Mouse (Mus musculus) hindbrain, embryonic 16.5 days (tissue): Measurements from ENCODE around the gene S100a14. TPM values are rescaled to one million over a fixed set of nuclear protein-coding genes. Genes with fewer than 3 reads are reported as not detected.

Source experiments
- ATAC-seq: fragments of 200-750 bp; cut with Nextera tagmentation; 2 replicates; pipeline ENCODE4 v1.8.0; 2017; ENCODE audit warnings: moderate TSS enrichment, moderate library complexity
- H3K27ac ChIP-seq: fragments of 300-500 bp; sonication (generic); 2 replicates; pipeline ENCODE4 v1.5.1; 2014; ENCODE audit warnings: low read depth, mild to moderate bottlenecking, control low read depth, low read length, moderate library complexity
- H3K27me3 ChIP-seq: fragments of 300-500 bp; sonication (generic); replicated peaks from 2 replicates; pipeline ENCODE4 v1.6.1; 2014; ENCODE audit warnings: low read length; ENCODE audit not compliant: control insufficient read depth, insufficient read depth
- H3K36me3 ChIP-seq: fragments of 300-500 bp; sonication (generic); 2 replicates; pipeline ENCODE4 v1.6.1; 2014; ENCODE audit warnings: mild to moderate bottlenecking, low read length, moderate library complexity, mixed read lengths; ENCODE audit not compliant: control insufficient read depth, insufficient read depth
- H3K4me1 ChIP-seq: fragments of 300-500 bp; sonication (generic); 2 replicates; pipeline ENCODE4 v1.6.1; 2014; ENCODE audit warnings: low read depth, low read length; ENCODE audit not compliant: control insufficient read depth, insufficient read depth
- H3K4me2 ChIP-seq: fragments of 300-500 bp; sonication (generic); 2 replicates; pipeline ENCODE4 v1.6.1; 2014; ENCODE audit warnings: mild to moderate bottlenecking, low read length, control low read depth, moderate library complexity
- H3K4me3 ChIP-seq: fragments of 300-500 bp; sonication (generic); 2 replicates; pipeline ENCODE4 v1.5.1; 2014; ENCODE audit warnings: mild to moderate bottlenecking, low read length, control low read depth, moderate library complexity
- H3K9ac ChIP-seq: fragments of 300-500 bp; sonication (generic); 2 replicates; pipeline ENCODE4 v1.6.1; 2014; ENCODE audit warnings: low read depth, mild to moderate bottlenecking, control low read depth, low read length, moderate library complexity
- H3K9me3 ChIP-seq: fragments of 300-500 bp; sonication (generic); 2 replicates; pipeline ENCODE4 v1.6.1; 2014; ENCODE audit warnings: mild to moderate bottlenecking, low read length, moderate library complexity; ENCODE audit not compliant: control insufficient read depth
- WGBS: fragments of 180-500 bp; shearing (Covaris S2); extraction: QIAGEN DNeasy Blood & Tissue Kit; methylation state at CpG from one replicate; pipeline ENCODE4 v1.1.7; 2014; 5-methylcytosine and 5-hydroxymethylcytosine counted together
- polyA plus RNA-seq: library from polyadenylated mRNA; unstranded; fragments of >200 nt; fragmentation: Nextera tagmentation; extraction: Ambion mirVana; gene quantifications from 2 replicates; pipeline ENCODE4 v1.2.1, GENCODE M21; 2015

Gene S100a14
- polyA plus RNA-seq, 1 experiment from 2014 or later = 0.19 TPM

GRCm38 (mm10) chr3:90505216-90505615 lies 21.4 kb upstream of the S100a14 start:
- Histone ChIP-seq H3K27ac (no peak overlapping the region), H3K4me3 (no peak overlapping the region), H3K27me3 (no peaks in the 10 kb centered on the region), H3K9ac (no peak overlapping the region), H3K9me3 (no peaks in the 10 kb centered on the region), H3K4me1 (peaks cover 17% of the 10 kb centered on the region), H3K4me2 (no peak overlapping the region), H3K36me3 (peaks cover 34% of the 10 kb centered on the region)
- 97% methylated on average over 5 of the region's 5 CpGs for WGBS
- ATAC-seq = no peak

- no peaks in the 10 kb centered on the region for H3K9me3 ChIP-seq
- 94% methylated on average over 3 of the region's 3 CpGs for WGBS
- H3K4me1 ChIP-seq = peaks cover 17% of the 10 kb centered on the region
- no peak for ATAC-seq
- no peak overlapping the region for H3K4me2 ChIP-seq
- H3K36me3 ChIP-seq = peaks cover 30% of the 10 kb centered on the region
- no peak overlapping the region for H3K9ac ChIP-seq
- no peak overlapping the region for H3K27ac ChIP-seq
- no peaks in the 10 kb centered on the region for H3K27me3 ChIP-seq
- H3K4me3 ChIP-seq = no peak overlapping the region
Observed at GRCm38 (mm10) chr3:90506362-90506761, 20.3 kb upstream of the S100a14 start.

GRCm38 (mm10) chr3:90508287-90508949 lies 18.2 kb upstream of the S100a14 start:
- H3K36me3 ChIP-seq = peaks cover 15% of the 10 kb centered on the region
- no peaks in the 10 kb centered on the region for H3K9me3 ChIP-seq
- peak overlapping the region; percentile 67 for H3K4me2 ChIP-seq
- peak overlapping the region; percentile 97 for H3K27ac ChIP-seq
- H3K4me1 ChIP-seq = peaks cover 17% of the 10 kb centered on the region
- peak overlapping the region; percentile 85 for H3K4me3 ChIP-seq
- ATAC-seq = peak; percentile 31; the same call in 1 of the 2 replicates
- H3K9ac ChIP-seq = peak overlapping the region; percentile 98
- WGBS = 1% methylated on average over 20 of the region's 20 CpGs
- peaks cover 9% of the 10 kb centered on the region for H3K27me3 ChIP-seq

GRCm38 (mm10) chr3:90508950-90509746 lies 17.5 kb upstream of the S100a14 start, which contains the start of gene Chtop:
Chtop (minus strand) TSS chr3:90509498.
- peaks cover 16% of the 10 kb centered on the region for H3K27me3 ChIP-seq
- peak within 1 kb of the TSS; percentile 67 for H3K4me2 ChIP-seq
- H3K4me3 ChIP-seq = peak within 1 kb of the TSS; percentile 85
- peak within 1 kb of the TSS; percentile 97 for H3K27ac ChIP-seq
- peak within 1 kb of the TSS; percentile 98 for H3K9ac ChIP-seq
- peaks cover 15% of the 10 kb centered on the region for H3K36me3 ChIP-seq
- WGBS = under 1% methylated on average over 61 of the region's 66 CpGs
- H3K9me3 ChIP-seq = no peaks in the 10 kb centered on the region
- peaks cover 16% of the 10 kb centered on the region for H3K4me1 ChIP-seq
- ATAC-seq = peak; percentile 94

GRCm38 (mm10) chr3:90509747-90510123 lies 16.9 kb upstream of the S100a14 start:
- H3K36me3 ChIP-seq = peaks cover 11% of the 10 kb centered on the region
- peak overlapping the region; percentile 85 for H3K4me3 ChIP-seq
- H3K9ac ChIP-seq = 0 out of 2 replicates have a peak overlapping the region, but pooled peaks have one; percentile 18
- peak; percentile 32 for ATAC-seq
- H3K4me2 ChIP-seq = peak overlapping the region; percentile 58
- H3K4me1 ChIP-seq = peaks cover 15% of the 10 kb centered on the region
- WGBS = 17% methylated on average over 2 of the region's 2 CpGs
- peaks cover 19% of the 10 kb centered on the region for H3K27me3 ChIP-seq
- peak overlapping the region; percentile 72 for H3K27ac ChIP-seq
- H3K9me3 ChIP-seq = no peaks in the 10 kb centered on the region

- Histone ChIP-seq H3K4me1 (peaks cover 12% of the 10 kb centered on the region), H3K36me3 (0 out of 2 replicates have a peak, but pooled peaks cover 1% of the 10 kb centered on the region), H3K9ac (no peak overlapping the region), H3K27ac (no peak overlapping the region), H3K4me2 (no peak overlapping the region), H3K27me3 (peaks cover 24% of the 10 kb centered on the region), H3K4me3 (no peak overlapping the region), H3K9me3 (no peaks in the 10 kb centered on the region)
- 88% methylated on average over 5 of the region's 5 CpGs for WGBS
- no peak for ATAC-seq
Observed at GRCm38 (mm10) chr3:90512276-90512675, 14.4 kb upstream of the S100a14 start.

- no peak overlapping the region for H3K9ac ChIP-seq
- no peak overlapping the region for H3K4me3 ChIP-seq
- H3K9me3 ChIP-seq = no peaks in the 10 kb centered on the region
- peaks cover 24% of the 10 kb centered on the region for H3K27me3 ChIP-seq
- peaks cover 4% of the 10 kb centered on the region for H3K4me1 ChIP-seq
- no peak overlapping the region; the same call in 1 of the 2 replicates for H3K4me2 ChIP-seq
- 82% methylated on average over 9 of the region's 9 CpGs for WGBS
- H3K27ac ChIP-seq = no peak overlapping the region
- H3K36me3 ChIP-seq = no peaks in the 10 kb centered on the region
- ATAC-seq = no peak
Observed at GRCm38 (mm10) chr3:90512948-90513642, 13.6 kb upstream of the S100a14 start.

GRCm38 (mm10) chr3:90513796-90514590 lies 12.7 kb upstream of the S100a14 start, which contains the start of the genes S100a1 and S100a13:
S100a1 (minus strand) TSS chr3:90514392.
S100a13 (plus strand) TSS chr3:90514435.
- Histone ChIP-seq H3K9me3 (no peaks in the 10 kb centered on the region), H3K4me2 (peak within 1 kb of the TSS; percentile 61), H3K36me3 (no peaks in the 10 kb centered on the region), H3K9ac (peak within 1 kb of the TSS; percentile 41), H3K27me3 (peaks cover 24% of the 10 kb centered on the region), H3K4me1 (peaks cover 3% of the 10 kb centered on the region; the same call in 1 of the 2 replicates), H3K4me3 (peak within 1 kb of the TSS; percentile 32), H3K27ac (no peak within 1 kb of the TSS)
- 3% methylated on average over 24 of the region's 25 CpGs for WGBS
- no peak for ATAC-seq
